Mouse (Mus musculus) T-helper 1 cell (primary cell): ENCODE measurements at regions not wholly inside any gene's neighbourhood (a gene's known extent, or its start where the extent isn't known, plus 50 kb on each side); places are given as distances from the start of the nearest gene placed in this dataset.
"Not testable (repeated sequence)": the region's sequence is repeated elsewhere in the genome, so short reads cannot be mapped to it uniquely, and the experiment has no call there.

ENCODE experiments used
- in situ Hi-C: fragments of 300-600 bp; cut with MboI, MseI; formaldehyde crosslinking; loops from one replicate; pipeline ENCODE4 v1.15.1; 2025; ENCODE audit warnings: high pct_unique_total_duplicates

- in situ Hi-C loops, result not testable (repeated sequence)
Observed at GRCm38 (mm10) chr14:14478159-14478558, 77.1 kb downstream of the Olfr721-ps1 start.

DNA sequence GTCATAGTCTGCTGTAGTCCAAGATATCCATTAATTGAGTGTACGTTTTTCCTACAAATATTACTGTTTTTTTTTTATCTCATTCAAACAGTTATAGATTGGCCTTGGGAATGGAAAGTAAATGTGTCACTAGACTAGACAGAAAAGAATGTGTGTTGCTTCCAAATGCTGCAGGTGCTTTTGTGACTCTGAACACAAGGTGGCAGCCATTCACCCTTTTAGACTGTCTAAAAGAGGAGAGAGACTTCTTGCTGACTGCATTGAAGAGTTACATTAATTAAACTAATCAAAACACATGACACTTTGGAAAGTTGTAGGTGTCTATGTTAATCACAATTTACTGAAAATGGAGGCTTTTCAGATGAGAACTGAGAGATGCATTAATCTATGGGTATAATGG, 80.7 kb downstream of the Olfr721-ps1 start:
- in situ Hi-C loops, result no loop called here

DNA sequence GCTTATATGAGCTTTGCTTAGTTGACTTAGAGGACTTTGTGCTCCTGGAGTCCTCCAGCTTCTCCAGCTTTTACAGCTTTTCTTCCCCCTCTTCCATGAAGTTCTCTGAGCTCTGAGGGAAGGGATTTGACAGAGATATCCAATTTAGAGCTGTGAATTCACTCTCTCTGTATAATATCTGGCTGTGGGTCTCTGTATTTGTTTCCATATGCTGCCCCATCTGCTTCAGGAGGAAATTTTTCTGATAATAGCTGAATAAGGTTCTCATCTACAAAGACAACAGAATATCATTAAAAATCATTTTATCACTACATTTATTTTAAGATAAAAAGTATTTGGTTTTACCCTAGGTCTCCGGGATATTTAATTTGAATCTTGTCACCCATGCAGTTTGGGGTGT, 85.3 kb downstream of the Olfr721-ps1 start:
- in situ Hi-C loops, result no loop called here

DNA sequence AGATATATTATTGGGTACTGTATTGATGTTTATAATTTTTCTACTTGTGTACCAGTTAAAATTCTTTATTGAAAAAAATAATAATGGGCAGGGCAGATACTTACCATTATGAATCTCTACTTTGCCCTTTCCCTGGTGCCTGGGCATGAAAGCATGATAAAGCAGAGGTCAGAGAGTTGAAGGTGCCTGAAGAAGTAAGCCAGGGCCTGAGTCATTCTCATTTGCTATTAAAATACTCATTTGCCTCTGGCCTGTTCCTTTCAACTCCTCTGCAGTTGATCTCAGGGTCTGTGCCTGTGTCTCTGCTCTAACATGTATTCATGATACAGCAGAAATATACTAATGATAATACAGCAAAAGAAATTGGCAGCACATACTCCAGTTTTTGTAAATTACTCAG, 89.4 kb downstream of the Olfr721-ps1 start:
- in situ Hi-C loops, result no loop called here

DNA sequence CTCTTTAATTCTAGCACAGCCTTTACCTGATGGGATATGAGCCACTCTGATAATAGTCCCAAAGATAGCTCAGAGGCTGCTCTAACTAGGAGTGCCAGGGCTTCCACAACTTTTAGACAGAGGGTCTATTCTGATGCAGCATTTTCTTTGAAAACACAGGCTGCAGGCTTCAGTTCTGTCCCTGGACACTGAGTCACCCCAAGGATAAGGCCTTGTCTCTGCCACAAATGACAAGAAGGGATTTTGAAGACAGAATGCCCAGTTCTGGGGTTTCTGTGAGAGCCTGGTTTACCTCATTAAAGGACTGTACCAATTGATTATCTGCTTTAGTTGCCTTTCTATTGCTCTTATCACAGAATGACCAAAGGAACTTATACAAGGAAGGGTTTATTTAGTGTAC, 90.9 kb downstream of the Olfr721-ps1 start:
- in situ Hi-C loops, result no loop called here

- in situ Hi-C loops, result no loop called here
Observed at GRCm38 (mm10) chr14:14511927-14512326, 110.8 kb downstream of the Olfr721-ps1 start.

DNA sequence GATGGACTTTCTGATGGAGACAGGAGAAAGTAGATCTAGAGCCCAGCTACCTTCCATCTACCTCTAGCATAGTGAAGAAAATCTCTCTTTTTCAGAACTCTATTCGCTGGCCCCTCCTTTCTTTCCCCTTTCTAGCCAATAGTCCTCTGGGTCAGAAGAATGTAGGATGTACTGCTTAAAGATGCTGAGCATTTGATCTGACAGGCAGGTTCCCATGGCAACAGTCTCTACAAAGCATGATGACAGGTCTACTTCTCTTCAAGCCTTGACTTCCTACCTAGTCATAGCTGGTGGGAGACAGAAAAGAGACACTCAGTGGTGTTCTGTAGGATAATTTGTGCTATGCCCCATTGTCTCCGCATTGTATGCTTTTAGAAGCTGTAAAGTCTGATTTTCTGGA, 112.0 kb downstream of the Olfr721-ps1 start:
- in situ Hi-C loops, result no loop called here

DNA sequence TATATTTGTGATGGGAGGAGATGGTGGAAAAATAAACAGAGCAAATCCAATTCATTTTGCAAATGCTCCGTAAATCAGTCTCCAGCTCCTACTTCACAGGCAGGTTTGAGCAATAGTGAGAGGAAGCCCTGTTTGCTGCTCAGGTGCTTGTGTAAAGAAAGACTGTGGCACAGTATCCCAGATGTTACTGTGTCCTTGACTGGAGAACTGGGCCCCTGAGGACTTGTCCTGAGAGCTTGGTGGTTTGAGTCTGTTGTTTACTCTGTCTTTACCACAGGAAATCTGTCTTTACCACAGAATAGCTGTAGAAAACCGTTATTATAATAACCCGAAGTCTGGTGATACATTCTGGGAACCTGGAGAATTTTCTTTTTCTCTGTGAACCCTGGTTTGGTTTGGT, 112.4 kb downstream of the Olfr721-ps1 start:
- in situ Hi-C loops, result no loop called here

GRCm38 (mm10) chr14:14514440-14515172, 113.5 kb downstream of the Olfr721-ps1 start:
- in situ Hi-C loops, result no loop called here

GRCm38 (mm10) chr14:14515363-14515762, 114.3 kb downstream of the Olfr721-ps1 start:
- in situ Hi-C loops, result no loop called here

- in situ Hi-C loops, result no loop called here
Observed at GRCm38 (mm10) chr14:14515918-14516317, 114.8 kb downstream of the Olfr721-ps1 start.

GRCm38 (mm10) chr14:14518027-14518426, 116.9 kb downstream of the Olfr721-ps1 start:
- in situ Hi-C loops, result no loop called here

DNA sequence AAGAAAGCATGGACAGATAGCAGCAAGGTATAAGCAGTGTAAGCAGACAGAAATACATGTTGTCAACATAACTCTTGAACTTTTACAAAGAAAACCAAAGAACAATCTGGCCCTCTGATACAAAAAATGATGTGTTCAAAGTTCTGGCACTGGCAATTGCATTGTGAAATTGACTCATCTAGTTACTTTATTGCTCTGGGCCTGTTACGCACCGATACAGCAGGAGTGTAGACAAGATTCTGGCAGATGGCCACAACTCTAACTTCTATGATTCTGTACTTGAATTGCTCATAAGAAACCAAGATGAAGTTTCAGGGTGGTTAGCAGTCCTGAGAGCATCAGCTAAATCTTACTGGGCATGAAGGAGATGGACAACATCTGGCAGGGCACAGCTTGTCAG, 117.7 kb downstream of the Olfr721-ps1 start:
- in situ Hi-C loops, result no loop called here

GRCm38 (mm10) chr14:14520195-14520594, 119.1 kb downstream of the Olfr721-ps1 start:
- in situ Hi-C loops, result no loop called here

- in situ Hi-C loops, result not testable (repeated sequence)
Observed at GRCm38 (mm10) chr14:14521331-14521730, 120.2 kb downstream of the Olfr721-ps1 start.

DNA sequence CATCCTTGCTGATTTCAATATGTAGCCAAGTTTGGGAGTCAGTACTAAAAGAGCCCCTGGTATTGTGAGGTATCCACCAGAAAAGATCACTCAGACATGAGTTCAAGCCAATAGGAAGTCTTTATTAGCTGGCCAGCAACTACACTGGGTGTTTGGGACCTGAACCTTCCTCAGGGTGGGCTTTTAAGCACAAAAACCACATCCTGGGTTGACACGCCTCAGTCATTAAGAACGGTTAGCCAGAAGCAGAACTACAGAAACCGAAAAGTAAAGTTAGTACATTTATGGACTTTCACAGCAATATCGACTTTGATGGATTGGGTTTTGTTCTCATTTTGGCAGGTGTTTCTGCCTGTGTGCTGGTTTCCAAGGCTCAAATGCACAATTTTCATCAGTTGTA, 124.1 kb downstream of the Olfr721-ps1 start:
- in situ Hi-C loops, result no loop called here

DNA sequence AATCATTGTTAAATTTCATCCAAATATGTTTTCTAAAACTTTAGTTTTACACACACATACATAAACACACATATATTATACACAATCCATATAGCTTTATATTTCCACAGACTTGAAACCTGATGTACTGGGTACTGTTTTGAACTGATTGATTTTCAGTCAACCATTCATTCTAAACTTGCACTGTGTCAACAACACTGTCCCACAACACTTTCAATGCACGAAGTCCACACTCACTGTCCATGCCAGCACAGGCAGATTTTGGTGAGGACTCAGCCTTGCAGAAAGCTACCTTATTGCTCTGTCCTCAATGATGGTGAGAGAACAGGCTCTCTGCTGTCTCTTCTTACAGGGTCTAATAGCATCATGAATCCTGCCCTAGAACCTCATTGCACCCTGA, 127.3 kb downstream of the Olfr721-ps1 start:
- in situ Hi-C loops, result no loop called here

DNA sequence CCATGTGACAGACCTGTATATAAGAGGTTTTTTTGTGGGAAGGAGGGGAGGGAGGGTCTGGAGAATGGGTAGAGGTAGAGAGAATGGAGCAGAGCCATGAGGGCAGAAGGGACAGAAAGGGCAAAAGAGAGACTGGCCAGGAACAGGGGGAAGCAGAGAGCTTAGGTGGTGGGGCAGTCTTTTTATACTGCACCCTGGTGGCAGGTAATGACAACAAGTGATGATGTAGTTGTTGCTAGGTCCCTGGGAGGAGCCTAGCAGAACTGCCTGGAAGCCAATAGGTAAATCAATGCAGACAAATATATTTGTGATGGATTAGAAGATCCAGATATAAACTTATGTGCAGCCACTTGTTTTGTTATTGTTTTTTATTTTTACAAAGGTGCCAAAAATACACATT, 140.1 kb downstream of the Olfr721-ps1 start:
- in situ Hi-C loops, result no loop called here

- in situ Hi-C loops, result no loop called here
Observed at GRCm38 (mm10) chr14:14541705-14542104, 140.6 kb downstream of the Olfr721-ps1 start.

DNA sequence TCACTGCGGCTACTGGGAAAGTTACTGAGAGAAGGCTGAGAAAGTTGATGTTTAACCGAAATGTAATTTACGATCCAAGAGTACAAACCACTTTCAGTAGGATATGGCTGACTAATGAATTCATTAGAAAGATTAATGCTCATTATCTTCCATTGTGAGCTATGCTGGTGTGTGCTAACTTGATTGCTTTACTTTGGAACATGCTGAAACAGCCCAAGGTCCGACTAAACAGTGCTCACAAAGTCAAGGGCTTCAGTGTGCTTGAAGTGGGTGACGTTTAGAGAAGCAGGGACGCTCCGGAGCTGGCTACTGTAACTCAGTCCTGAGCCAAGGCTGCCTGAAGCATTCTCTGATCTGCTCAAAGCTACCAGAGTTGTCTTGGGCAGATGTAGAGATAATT, 143.1 kb downstream of the Olfr721-ps1 start:
- in situ Hi-C loops, result no loop called here

DNA sequence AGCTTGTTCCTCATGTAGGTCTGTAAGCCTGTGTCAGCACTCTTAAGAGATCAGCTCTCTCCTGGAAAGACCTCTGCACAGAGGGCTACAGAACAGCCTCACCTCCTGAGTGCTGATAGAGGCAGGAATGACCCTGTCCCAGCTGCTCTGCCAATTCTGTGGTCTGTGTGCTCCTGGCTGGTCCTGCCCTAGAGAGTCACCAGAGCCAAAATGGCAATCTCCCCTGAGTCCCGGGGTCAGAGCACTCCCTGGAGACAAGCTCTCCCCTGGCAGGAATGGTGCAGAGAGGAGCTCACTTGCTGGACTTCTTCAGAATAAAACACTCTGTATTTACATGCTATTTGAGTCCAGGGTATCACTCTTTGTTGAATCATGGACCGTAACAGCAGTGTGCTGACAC, 149.9 kb upstream of the Slc4a7 start:
- in situ Hi-C loops, result loop anchor here (10.0 kb wide), 1 partner anchor 1423 kb away; no protein-coding TSS in a partner anchor

- in situ Hi-C loops, result no loop called here
Observed at GRCm38 (mm10) chr14:14574851-14575250, 127.2 kb upstream of the Slc4a7 start.

- in situ Hi-C loops, result no loop called here
Observed at GRCm38 (mm10) chr14:14591939-14592338, 110.1 kb upstream of the Slc4a7 start.

- in situ Hi-C loops, result loop anchor here (5.0 kb wide), 1 partner anchor 53 kb away; no protein-coding TSS in a partner anchor
Observed at GRCm38 (mm10) chr14:14594753-14595152, 107.3 kb upstream of the Slc4a7 start.
